Mouse (Mus musculus): ENCODE measurements at regions not wholly inside any gene's neighbourhood (a gene's known extent, or its start where the extent isn't known, plus 50 kb on each side); places are given as distances from the start of the nearest gene placed in this dataset.

DNA sequence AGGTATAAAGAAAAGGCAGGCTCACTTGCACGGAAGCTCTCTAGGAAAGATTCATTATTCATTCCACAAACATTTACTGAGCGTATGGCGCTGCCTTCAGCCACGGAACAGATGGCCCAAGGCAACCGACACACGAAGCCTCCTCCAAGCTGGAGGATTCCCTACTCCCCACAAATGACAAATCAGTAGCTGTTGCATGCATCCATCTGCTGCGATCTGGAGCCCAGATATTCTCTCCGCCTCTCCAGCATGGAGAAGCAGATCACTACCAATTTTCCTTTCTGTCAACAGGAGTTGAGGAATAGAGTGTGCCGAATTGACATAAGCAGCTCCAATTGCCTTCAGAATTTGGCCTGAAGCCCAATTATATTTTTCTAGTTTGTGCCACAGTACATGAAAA is 192.2 kb upstream of the Gm6657 start:
- no peak for TF ChIP-seq POLR2A (IDR thresholded peaks at IDR 0.05; ENCODE audit: extremely low read depth, insufficient read depth, low read length)
- no peak for TF ChIP-seq CTCF (IDR thresholded peaks at IDR 0.05; ENCODE audit: extremely low read depth, insufficient read depth, low read length)
